Mouse (Mus musculus): ENCODE data around the gene Rarb.

The Rarb gene

DNA sequence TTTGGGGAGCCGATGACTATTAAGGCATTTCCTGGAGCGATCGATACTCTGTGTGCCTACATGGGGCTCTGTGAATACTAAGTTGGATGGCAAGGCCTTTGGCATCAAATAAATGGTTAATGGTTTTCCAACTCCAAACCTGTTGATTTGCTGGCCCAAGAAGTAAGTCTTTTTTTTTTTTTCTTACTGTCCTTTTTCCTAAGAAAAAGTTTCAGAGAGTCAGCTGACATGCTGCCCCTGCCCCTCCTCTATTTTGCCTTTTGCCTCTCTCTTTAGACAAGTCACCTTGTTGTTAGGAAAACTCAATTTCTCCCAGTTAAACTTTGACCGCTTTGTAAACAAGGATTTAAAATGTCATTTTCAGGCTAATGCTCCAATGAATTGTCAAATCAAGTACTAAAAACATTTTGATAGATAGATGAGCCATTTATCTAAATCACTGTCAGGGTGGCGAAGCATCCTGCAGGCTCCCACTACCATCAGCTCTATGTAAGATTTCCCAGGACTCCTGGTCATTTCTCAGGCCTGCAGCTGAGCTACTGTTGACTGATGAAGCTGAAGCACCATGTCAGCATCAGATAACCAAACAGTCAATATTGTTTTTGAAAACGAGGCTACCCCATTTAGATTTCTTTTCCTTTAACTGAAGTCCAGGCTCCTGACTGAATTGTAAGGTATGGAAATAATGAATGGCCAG lies 245.3 kb downstream of the Rarb start:
- 77% methylated on average over 6 of the region's 6 CpGs for WGBS

DNA sequence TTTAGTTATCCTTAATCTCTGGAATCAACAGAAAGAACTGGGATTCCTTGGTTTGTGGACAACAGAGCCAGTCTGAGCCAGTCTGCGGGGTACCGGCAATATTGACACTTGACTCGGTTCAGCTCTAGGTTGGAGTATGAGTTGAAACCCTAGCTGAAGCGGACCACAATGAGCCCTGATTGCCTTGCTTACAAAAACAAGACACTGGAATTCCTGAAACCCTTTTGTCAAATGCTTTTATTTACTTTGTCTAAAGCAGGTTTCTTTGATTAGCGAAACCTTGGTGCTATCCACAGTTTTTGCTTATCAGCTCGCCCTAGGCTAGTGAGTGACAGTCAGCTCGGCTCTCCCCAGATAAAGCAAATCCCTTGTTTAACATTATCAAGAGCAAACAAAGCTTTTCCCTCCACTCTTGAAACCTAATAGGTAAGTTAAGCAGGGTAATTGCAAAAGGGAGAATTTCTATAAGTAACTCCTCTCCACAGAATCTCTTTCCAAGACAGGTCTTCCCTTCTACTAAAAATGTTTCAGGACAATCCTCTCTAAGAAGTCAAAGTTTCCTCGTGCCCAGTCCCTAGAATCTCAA lies 246.1 kb downstream of the Rarb start:
- 74% methylated on average over 8 of the region's 8 CpGs for WGBS

DNA sequence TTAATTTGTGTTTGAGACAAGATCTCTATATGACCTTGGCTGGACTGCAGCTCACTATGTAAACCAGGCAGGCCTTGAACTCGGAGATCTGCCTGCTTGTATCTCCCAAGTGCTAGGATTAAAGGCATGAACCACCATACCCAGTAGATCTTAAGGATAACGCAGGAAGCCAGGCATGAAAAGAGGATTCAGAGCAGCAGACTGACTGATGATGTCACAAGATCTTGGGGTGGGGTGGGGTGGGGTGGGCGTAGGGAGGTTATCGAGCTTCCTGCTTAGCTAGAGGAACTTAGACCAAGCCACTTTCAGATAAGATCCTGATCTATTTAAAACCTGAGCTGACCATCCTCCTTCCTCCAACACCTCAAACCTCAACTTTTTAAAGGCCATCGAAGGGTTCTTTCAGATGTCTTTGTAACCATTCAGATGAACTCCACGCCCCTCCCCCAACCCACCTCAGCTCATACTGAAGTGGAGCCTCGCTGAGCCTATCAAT lies 249.4 kb downstream of the Rarb start:
- WGBS: 73% methylated on average over 7 of the region's 7 CpGs

DNA sequence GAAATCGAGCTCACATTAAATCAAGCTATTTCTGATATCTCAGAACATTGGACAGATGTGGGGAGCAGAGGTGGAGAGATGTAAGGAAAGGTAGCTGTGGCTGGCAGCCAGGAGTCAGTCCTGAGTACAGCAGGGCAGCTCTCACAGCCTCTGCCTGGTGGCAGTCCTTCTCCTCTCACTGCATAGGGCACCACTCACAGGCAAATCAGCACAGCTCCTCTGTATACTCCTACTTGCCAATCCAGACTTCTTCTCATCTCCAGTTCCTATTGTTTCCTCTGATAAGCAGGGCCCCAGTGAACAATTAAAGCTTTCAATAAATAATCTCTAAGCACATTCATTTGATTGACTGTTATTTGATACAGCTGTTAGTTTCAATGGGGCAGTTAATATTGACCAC lies 252.0 kb downstream of the Rarb start:
- WGBS: 75% methylated on average over 1 of the region's 1 CpGs

DNA sequence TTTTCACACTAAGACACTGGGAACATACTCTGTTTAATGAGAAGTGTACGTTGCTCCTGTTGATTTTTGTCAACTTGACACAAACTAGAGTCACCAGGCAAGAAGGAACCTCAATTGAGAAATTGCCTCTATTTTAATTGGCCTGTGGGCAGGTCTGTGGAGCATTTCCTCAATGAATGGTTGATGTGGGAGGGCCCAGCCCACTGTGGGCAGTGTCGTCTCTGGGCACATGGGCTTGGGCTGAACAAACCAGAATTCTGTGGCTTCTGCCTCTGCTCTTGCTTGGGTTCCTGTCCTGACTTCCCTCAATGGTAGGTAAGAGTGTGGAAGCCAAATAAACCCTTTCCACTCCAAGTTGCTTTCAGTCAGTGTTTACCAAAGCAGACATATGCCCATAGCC lies 255.0 kb downstream of the Rarb start:
- 71% methylated on average over 2 of the region's 2 CpGs for WGBS

DNA sequence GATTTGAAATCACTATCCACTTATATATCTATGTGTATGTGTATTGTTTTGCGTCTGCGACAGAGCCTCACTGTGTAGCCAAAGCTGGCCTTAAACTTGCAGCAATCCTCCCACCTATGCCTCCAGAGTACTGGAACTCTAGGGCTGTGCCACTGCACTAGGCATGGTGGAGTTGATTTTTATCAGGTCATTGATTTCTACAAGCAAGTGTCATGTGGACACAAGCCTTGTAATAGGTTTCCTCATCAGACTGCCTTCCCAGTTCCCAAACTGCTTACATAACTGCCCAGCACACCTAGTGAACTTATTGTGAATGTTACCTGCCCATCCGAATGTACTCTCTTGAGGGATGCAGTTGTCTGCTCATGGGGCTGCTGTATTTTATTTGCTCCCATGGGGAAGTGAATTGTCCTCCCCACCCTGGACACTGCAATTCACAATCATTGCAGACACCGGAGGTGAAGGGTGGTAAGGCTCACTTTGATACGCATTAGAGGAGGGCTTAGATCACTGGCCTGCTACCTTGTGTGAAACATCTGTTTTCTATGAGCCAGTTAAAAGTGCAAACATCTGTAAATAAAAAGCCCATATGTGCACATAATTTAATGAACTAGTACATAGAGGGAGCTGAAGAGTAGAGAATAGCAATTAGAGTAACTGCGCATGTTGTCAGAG lies 257.3 kb downstream of the Rarb start:
- WGBS: 89% methylated on average over 6 of the region's 6 CpGs

DNA sequence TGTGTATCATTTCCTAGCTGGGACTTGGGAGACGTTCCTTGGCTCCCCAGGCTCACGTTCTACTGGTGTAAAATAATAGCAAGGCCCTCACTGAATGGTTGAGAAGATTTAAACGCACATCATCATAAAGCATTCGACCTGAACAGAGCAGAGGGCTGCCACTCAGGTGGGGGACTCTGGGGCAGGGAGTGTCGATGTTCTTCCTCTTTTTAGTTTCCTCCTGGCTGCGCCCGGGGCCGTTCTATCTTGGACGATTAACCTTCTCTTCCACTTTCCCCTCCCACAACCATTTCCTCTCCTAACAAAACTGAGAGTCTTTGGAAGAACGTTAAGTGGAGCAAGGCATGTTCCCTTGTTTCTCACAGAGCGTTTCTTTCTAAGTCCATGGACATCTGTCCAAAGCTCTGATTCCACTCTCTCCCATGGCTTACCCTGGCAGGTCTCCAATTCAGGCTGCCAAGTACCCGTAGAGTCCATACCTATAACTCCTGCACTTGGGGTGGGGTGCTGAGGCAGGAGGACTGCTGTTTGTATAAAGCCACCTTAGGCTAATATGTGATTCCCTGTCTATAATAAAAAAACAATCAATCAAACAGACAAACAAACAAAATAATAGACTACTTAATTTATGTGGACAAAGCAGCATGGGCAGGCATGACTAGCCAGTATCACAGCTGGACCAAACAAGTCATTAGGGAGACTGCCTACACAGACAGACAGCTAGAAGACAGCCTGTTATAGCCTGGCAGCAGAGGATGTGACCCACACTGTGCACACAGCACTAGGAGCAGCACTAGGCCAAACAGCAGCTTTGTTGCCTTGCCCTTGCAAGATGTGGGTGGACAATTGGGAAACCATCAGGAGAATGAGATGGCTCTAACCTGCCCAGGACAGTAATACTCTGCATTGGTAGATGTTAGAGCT lies 259.4 kb downstream of the Rarb start:
- WGBS: 62% methylated on average over 12 of the region's 12 CpGs

DNA sequence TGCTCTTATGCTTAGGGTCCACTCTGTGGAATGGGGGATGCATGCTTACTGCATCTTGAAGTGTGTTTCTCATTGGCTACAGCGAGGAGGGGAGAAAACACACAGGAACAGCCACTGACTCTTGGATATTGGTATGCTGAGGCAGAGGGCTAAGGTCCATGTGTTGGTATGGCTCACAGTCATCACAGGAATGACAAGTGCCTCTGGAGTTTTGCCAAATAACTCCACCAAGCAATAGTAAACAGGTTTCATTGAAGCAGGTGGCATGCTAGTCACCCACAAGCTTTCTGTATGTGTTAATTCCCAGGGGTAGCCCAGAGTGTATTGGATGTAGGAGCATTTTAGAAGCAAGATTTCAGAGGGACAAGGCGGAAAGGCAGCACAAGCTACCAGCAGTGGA lies 260.9 kb downstream of the Rarb start:
- WGBS: 100% methylated on average over 2 of the region's 2 CpGs

DNA sequence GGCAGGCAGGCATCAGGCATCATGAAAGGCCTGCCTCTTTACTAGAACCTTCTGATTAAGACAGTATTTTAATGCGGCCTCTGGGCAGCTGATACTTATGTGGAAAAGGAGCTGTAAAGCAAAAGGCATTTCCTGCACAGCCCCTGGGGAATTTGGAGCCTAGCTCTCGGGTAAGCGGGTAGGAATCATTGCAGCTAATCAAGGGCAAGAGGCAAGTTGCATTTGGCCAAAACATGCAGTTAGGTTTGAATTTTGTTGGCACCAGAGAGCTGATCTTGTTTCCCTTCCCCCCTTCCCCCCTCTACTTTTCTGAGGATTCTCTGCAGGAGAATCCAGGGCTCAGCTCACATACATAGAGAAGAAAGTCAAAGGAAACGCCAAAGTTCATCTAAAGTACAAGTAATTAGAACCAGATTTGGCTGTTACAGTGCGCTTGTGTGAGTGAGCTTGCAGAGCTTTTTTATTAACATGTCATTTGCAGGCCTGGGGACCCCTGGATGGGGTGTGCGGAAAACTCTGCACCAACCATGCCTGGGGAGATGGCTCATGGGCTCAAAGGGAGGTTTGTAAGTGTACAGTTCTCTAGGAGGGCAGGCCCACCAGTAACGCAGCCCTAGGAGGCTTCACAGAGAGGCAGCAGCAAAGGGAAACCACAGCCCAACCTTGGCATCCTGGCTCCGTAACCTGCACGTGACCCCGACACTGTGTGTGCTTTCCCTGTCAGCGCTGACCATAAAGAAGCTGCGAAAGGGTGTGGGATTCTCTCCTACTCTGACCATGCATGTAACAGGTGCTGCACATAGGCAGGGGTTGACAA lies 264.1 kb downstream of the Rarb start:
- 70% methylated on average over 12 of the region's 12 CpGs for WGBS

DNA sequence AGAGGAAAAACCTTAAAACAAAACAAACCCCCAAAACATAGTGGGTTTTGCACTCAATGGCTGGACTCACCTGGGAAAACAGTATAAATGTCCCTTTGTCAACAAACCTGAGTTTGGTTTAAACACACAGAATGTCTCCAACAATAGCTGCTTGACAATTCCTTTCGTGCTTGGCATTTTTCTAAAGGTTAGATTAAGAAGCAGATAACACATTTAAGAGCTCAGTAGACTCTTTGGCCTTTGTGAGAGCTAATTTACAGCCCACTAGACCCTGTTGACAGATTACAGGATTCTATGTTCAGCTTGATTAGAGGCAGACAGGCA lies 264.7 kb downstream of the Rarb start:
- WGBS: 78% methylated on average over 1 of the region's 1 CpGs

DNA sequence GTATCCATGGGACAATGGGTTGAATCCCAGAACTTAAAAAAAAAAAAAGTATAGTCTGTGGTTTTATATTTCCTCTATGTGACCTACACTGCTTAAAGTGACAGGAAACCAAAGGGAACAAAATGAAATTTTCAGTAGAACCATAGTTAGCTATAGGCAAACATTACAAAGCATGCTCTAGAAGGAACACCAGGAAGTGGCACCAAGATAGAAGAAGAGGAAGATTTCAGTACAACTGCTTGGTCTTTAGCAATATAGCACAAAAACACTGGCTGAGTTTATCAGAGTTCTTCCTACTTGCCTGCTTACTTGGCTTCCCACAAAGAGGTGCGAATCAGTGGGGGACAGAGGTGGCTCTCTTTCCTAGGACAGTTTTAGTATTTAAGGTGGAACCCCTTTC lies 266.7 kb downstream of the Rarb start:
- 94% methylated on average over 1 of the region's 1 CpGs for WGBS

DNA sequence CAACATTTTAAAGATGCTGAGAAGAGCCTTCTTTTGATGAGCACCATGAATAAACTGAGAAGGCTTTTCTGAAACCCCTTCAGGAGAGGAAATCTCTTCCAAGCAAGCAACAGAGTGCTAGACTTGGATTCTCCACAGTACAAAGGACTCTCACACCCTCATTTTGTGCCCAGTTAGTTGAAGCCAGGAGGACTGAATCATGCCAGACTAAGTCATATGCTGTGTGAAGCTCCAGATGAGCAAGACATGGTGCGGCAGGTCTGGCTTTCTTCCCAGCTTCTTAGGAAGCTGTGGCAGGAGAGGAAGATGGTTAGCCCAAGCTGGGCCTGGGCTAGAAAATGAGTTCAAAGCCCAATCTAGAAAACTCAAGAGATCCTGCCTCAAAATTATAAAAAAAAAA lies 267.1 kb downstream of the Rarb start:
- WGBS: 43% methylated on average over 1 of the region's 1 CpGs

DNA sequence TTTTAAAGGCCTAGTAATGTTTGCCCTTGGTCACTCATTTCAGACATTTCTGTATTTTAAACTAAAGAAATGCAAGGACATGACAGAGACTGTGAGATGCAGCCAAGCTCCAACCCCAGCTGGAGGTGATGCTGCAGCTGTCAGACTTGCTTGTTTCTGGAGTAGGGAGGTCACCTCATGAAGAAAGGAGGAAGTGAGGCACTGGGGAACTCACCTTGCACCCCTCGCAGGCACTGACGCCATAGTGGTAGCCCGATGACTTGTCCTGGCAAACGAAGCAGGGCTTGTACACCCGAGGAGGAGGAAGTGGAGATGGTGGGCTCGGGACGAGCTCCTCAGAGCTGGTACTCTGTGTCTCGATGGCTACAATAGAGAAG lies 270.8 kb downstream of the Rarb start:
- WGBS: 92% methylated on average over 8 of the region's 8 CpGs

DNA sequence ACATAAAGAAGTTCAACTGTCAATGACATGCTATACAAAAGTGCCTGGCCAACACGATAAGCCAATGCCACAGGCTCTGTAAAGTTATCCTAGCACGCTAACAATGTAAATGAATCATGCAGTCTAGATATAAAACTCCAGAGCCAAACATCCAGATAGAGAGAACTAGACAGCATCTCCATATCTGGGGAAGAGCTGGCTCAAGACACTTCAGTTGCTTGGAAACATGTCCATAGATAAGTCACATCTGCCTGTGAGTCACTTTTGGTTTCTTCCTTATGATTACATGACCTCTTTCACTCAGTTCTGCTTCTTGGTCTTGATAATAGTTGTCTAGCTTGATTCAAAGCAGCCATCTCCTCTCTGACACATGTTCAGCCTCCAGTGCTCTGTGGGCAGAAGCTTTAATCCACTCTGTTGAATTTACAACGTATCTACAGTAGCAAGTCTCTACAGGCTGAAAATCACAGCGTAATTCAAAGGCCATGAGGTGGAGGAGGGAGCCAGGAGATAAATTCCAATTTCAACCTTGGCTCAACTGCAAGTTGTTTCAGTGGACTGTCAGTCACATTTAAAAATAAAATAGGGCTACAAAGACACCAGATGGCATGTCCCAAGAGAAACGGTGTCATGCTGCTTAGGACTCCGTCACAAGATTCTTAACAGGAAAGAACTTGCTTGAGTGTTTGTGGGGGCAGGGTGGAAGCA lies 271.3 kb downstream of the Rarb start:
- 54% methylated on average over 6 of the region's 6 CpGs for WGBS

DNA sequence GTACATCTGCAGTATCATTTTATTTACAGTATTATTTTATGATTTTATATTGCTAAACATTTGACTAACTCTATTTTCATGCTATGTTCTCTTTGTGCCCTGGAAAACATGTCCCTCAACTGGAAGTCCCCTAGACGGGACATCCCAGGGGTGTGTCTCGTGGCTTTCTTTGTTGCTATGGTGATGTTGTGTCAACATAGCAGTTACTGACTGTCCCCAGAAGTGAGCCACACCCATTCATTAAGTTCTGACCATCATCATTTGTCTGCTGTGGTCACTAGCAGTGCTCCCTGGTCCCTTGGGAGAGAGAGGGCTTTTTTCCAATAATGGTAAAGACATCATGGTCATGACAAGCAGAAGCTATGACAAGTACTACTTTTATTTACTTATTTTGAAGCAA lies 274.0 kb downstream of the Rarb start:
- WGBS: 81% methylated on average over 2 of the region's 2 CpGs

DNA sequence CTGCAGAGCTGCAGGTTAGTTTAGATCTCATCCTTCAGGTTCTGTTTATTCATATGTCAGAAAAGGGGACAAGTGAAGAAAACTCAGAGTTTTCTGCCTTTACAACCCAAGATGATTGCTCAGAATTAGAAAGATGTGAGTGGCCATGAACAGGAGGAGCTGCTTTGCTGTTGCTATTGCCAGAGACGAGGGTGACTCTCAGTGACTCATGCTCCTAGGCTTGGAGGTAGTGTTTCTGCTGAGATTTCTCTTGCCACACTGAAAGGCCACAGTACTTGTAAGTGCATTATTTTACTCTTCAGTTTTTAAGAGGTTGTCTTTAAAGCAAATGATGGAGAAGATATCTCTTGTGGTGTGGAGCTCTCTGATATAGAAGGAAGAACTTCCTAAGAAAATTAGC lies 277.3 kb downstream of the Rarb start:
- 52% methylated on average over 1 of the region's 1 CpGs for WGBS

DNA sequence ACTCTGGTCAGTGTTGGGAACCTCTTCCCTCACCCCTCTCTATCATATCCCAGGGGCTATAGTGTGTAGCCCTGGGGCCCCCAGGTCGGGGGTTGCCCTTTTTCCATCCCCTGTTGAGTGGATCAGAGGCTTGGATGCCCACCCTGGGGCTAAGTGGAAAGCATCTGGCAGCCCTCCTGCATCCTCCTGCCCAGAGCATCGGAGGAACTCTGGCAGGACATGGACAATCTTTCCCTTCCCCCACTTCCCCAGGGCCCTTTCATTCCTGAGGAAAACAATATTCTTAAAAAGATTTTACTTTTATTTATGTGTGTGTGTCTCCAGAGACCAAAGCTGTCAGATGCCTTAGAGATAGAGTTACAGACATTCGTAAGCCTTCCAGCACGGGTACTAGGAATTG lies 281.5 kb downstream of the Rarb start:
- 64% methylated on average over 4 of the region's 4 CpGs for WGBS

DNA sequence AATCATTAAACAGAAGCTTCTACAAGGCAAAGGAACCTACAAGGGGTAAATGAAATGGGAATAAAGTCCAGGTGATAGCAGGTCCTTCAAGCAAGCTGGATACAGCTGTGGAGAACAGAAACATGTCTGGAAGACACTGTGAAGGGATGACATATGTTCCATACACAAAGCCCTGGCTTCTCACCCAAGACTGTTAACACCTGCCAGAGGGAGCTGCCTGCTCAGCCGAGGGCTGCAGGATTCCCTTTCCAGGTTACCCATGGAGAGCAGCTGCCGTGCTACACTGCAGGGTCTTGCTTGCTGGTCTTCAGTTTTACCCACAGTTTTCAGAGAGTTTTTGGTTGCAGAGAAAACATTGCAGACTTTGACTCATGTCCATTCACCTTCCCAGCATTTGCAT lies 290.3 kb downstream of the Rarb start:
- 71% methylated on average over 2 of the region's 2 CpGs for WGBS

DNA sequence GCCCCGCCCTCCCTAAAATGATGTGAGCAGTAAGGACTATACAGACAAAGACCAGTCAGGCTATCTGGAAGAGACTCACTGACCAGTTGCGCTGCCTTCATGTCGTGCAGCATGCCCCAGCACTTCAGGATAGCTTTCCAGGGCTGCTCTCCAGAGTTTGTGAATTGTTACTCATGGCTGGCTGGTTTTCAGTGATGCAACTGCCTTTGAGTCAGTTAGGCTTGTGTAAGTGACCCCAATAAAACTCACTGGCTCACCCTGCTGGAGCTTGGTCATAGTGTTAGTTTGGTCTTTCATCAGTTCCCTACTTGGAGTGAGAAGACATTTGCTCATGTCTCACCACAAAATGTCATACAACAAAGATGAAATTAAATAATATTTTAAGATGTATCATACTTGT lies 292.8 kb downstream of the Rarb start:
- 86% methylated on average over 3 of the region's 3 CpGs for WGBS

DNA sequence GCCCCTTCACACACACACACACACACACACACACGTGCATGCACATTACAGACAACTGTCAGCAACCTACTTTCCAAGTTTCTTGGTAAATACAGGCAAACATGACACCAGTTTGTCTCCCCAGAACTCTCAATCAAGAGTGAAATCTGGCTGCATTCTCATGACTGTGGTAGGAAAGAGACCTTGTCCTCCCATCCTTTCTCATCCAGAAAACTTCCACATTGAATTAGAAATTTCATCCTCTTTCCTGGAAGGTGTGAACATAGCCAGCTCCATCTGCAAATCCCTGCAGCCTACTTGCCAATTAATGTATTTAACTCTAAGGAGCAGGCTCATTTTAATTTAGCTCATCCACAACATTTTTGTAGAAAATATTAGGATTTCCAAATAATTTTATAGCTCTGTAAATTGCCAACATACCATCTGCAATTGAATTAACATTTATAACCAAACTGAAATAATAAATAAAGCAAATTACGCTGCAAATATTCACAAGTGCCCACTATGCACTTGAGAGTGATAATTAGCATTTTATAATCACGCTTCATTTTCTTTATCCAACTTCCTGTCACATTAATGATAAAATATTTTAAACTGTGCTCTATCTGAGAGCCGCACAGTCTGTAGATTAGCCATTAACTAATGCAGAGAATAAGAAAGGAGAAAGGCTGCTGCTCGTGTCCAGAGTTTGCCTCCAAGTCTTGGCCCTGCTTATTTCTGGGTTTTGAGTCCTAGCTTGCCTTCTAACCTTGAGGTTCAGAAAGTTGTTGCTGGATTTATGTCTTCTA lies 293.6 kb downstream of the Rarb start:
- 86% methylated on average over 5 of the region's 5 CpGs for WGBS
